Mouse (Mus musculus) heart, postnatal 10 days (tissue): ENCODE results near the gene Ltc4s. TPM values are rescaled to one million over a fixed set of nuclear protein-coding genes. Genes with fewer than 3 reads are reported as not detected.

Source experiments
- DNase-seq, 2 experiments: peaks; one replicate each; pipeline ENCODE4 v3.0.0; 2021
- intact Hi-C: fragments of 180-260 bp; cut with DNase I; formaldehyde crosslinking; loops from one replicate; pipeline ENCODE4 v1.15.1; 2025
- total RNA-seq, 2 experiments: library from RNA; stranded (reverse); gene quantifications; 2 replicates each; pipeline ENCODE4 v1.2.3; 2021

Ltc4s gene
- total RNA-seq, result 1 to 10 TPM; 5.0 to 5.9 TPM

- intact Hi-C loops, result loop anchor here (5.0 to 10.0 kb wide), 2 partner anchors 54 to 254 kb away; partner anchors contain the start of gene Maml1
- no peak for DNase-seq
These were observed at the start of gene Ltc4s for GRCm38 (mm10) chr11:50238324-50238723. Ltc4s (minus strand) TSS chr11:50238616.

DNA sequence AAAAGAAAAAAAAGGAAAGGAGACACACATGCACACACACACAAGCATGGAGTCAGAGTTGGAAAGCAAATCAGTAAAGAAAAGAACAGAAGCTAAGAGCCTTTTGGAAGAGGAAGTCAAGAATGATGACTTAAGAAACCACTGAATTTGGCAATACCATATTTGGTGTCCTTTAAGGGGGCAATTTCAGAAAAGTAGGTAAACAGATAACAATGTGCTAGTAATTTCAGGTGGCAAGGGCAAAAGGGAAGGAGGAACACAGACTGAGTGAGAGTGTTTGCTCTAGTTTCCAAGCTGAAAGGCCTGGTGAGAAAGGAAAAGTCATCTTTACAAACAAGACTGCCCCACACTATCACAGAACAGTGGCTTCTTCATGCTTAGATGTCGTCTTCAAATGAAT, 48.0 kb upstream of the Ltc4s start:
- DNase-seq, result no peak
- intact Hi-C loops, result no loop called here

DNA sequence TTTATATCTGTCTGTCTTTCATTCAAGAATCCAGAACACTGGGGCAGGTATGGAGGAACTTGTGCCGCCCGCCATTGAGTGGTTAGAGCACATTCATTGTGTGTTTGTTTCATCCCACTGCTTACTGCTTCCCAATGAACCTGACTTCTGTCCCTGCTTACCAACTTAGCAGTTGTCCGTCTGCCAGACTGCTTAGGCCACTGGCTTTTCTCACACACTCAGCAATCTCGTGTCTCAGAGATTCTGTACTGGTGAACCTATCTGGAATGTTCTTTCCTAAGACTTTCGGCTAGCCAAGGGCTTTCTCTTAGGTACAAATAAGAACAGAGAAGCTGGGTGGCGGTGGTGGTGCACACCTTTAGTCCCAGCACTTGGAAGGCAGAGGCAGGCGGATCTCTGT, 47.3 kb upstream of the Ltc4s start:
- DNase-seq, result peak in 1 of 2 experiments; percentile 38
- intact Hi-C loops, result no loop called here

DNA sequence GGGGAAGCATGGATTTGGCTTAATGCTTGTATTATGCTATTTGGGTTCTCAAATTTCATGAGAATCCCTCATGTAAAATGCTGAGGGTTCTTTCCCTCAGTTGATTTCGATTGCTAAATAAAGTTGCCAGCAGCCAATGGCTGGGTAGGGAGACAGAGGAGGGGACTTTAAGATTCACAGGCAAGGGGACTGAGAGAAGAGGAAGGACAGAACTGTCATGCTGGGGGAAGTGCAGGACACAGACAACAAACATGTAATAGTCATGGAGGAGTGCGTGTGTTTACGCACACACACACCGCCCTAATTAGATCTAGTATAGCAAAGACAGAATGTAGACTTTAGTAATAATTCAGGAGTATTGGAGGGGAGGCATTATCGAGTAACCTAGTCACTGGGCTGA, 46.8 kb upstream of the Ltc4s start:
- intact Hi-C loops, result no loop called here
- DNase-seq, result no peak

DNA sequence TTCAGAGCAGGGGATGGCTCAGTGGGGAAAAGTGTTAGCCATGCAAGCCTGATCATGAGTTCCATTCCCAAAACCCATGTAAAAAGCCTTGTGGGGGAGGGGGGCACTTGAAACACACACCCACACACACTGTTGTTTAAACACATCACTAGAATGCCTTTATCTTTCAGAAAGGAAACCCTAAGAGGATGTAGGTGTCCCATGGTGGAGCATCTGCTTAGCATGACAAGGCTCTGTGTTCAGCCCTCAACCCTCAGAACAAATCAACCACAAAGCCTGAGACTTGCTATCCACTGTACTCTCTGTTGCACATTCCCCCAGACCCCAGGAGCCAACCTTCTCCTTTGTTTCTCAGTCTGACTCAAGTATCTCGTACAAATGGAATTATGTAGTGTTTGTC, 41.6 kb upstream of the Ltc4s start:
- intact Hi-C loops, result no loop called here
- no peak for DNase-seq

DNA sequence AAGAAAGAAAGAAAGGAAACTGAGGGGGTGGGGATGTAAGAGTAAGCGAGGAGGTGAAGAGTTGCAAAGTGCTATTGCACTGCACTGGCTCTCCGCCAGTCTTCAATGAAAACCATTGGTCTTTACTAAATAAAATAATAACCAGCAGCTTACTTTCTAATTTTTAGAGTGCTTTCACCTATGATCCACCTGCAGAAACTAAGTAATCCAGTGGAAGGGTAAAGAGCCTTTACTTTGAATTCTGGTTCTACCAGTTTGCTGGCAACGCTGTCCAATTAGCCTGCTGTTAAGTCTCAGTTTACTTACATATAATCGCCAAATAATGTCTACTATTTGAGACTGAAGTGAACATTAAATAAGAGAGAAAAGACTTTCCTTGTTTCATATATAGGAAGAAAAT, 40.6 kb upstream of the Ltc4s start:
- no peak for DNase-seq
- intact Hi-C loops, result no loop called here

- intact Hi-C loops, result no loop called here
- no peak for DNase-seq
These were observed 39.3 kb upstream of the Ltc4s start for GRCm38 (mm10) chr11:50277706-50278105.

DNA sequence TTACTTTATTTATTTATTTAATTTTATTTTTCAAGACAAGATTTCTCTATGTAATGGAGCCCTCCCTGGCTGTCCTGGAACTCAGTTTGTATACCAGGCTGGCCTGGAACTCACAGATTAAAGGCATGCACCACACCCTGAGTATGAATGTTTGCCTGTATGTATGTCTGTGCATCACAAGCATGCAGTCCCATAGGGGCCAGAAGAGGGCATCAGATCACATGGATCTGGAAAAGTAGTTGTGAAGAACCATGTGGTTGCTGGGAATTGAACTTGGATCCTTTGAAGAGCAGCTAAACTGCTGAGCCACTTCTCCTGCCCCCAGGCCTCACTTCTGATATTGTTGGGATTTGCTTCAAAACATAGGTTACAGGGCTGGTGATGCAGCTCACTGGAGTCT, 38.6 kb upstream of the Ltc4s start:
- intact Hi-C loops, result no loop called here
- no peak for DNase-seq

- intact Hi-C loops, result no loop called here
- peak in 1 of 2 experiments; percentile 38 for DNase-seq
These were observed 37.2 kb upstream of the Ltc4s start for GRCm38 (mm10) chr11:50275568-50276151.

GRCm38 (mm10) chr11:50275077-50275476, 36.7 kb upstream of the Ltc4s start:
- intact Hi-C loops, result no loop called here
- no peak for DNase-seq

DNA sequence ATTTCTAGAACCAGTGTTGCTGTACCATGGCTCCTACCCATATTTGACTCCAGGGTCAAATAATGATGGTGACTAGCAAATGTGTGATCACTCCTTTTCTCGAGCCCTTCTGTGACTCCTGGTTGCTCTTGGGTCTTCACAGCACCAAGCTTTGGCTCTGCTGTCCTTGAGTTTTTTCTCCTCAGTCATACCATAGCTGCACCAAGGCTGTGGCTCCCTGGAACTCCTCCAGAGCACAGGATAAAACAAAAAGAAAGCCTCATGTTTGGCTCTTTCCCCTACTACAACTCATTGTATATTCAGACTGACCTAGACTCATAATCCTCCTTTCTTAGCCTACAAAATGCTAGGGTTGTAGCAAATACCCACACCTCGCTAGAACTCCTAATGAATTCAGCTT, 34.4 kb upstream of the Ltc4s start:
- intact Hi-C loops, result no loop called here
- no peak for DNase-seq

DNA sequence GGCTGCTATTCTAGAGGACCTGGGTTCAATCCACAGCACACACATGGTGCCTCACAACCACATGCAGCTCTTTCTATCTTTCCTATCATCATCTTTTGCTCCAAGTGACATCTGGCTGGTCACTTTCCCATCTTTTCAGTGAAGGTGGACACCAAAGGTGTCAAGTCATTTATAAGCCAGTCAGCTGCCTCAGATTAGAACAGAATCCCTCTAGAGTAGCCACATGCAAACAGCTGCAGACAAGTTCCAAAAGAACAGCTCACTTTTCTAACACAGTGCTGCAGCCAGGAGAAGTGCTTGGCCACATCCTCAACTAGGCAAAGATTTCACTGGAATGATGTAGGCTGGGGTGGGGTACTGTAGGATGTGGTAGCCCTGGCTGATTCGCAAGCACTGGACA, 31.5 kb upstream of the Ltc4s start:
- intact Hi-C loops, result loop anchor here (5.0 kb wide), 1 partner anchor 92 kb away; no protein-coding TSS in a partner anchor
- DNase-seq, result no peak

- intact Hi-C loops, result loop anchor here (5.0 kb wide), 1 partner anchor 93 kb away; no protein-coding TSS in a partner anchor
- DNase-seq, result peak; percentile 47 to 61
These were observed 30.7 kb upstream of the Ltc4s start for GRCm38 (mm10) chr11:50269163-50269562.

- intact Hi-C loops, result loop anchor here (5.0 kb wide), 1 partner anchor 95 kb away; no protein-coding TSS in a partner anchor
- no peak for DNase-seq
These were observed 28.6 kb upstream of the Ltc4s start for GRCm38 (mm10) chr11:50266997-50267396.

GRCm38 (mm10) chr11:50265931-50266330, 27.5 kb upstream of the Ltc4s start:
- DNase-seq, result no peak
- intact Hi-C loops, result loop anchor here (5.0 kb wide), 1 partner anchor 96 kb away; no protein-coding TSS in a partner anchor

DNA sequence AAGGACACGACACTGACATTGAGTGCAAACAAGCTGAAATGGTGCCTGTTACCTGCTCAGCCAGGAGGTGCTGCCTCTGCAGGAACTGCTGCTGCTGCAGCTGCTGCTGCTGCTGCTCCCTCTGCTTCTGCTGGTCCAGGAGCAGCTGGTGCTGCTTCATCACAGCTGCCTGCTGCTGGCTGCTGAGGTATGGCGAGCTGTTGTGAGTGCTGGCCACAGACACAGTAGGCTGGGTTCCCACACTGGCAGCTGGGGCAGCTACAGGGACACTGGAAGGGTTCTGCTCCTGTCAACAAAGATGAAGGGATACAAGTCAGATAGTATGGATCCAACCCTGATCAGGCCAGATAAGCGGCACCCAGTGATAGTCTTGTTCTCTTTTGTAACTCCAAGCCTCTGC, 24.8 kb upstream of the Ltc4s start:
- intact Hi-C loops, result no loop called here
- no peak for DNase-seq

DNA sequence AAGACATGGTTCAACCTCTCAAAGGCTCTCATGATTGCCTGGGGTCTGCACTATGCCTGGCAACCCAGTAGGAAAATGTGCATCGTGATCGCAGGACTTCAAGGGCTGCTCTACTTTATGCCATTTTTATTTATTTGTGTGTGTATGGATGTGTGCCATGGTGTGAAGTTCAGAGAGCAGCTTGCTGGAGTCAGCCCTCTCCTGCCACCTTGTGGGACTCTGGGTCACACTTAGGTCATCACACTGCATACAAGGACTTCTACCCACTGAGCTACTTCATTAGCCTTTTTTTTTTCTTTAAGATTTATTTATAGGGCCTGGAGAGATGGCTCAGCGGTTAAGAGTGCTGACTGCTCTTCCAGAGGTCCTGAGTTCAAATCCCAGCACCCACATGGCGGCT, 23.6 kb upstream of the Ltc4s start:
- DNase-seq, result peak in 1 of 2 experiments; percentile 57
- intact Hi-C loops, result no loop called here

DNA sequence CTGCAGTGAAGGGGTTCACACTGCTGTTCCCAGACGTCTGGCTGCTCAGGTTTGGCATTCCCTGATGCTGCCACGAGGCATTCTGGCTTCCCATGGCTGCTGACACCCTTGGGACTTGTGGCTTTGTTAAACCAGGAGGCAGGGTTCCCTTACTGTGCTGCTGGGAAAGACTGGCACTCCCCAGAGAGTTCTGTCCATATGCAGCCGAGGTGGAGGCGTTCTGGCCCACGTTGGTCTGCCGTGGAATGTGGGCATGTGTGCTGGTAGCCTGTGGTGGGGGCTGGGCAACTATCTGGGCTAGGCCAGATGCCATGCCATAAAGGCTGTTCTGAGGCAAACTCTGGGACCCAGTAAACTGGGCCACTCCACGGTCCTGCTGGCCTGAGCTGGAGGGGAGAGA, 19.9 kb upstream of the Ltc4s start:
- DNase-seq, result no peak
- intact Hi-C loops, result no loop called here

DNA sequence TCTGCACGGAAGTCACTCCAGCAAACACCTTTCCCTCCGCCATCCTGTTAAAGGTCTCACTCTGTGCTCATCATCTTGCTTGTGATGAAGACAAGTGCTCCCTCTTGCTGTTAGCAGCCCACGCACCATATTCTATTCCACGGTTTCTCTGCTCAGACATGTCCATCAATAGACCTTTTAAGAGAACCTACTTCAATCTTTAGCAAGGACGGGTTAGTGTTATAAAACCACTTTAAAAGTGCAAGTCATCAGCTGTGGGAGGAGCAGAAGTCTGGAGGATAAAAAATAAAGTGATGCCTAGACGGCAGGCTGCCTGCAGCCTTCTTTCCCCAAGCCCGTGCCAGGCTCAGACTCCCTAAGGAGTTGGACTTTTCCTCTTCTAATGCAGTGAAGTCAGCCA, 18.2 kb upstream of the Ltc4s start:
- intact Hi-C loops, result no loop called here
- no peak for DNase-seq

- no peak for DNase-seq
These were observed 15.7 kb upstream of the Ltc4s start for GRCm38 (mm10) chr11:50254010-50254580.

DNA sequence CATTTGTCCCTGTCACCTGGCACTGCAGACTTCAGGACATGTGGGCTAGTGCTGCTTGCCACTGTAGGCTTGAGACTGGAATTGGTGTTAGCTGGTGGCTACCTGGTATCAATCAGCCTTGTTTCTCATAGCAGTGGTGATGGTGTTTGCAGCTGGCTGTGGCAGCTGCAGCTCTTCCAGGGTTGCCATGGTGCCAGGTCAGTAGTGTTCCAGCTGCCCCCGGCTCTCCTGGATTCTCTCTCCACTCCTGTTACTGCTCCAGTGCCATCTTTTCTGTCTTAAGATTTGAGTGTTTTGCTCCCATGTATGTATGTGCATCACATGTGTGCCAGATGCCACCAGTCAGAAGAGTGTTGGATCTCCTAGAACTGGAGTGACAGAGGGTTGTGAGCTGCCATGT, 15.0 kb upstream of the Ltc4s start:
- no peak for DNase-seq
- intact Hi-C loops, result no loop called here

More at GRCm38 (mm10) chr11:50254010-50254580, 15.7 kb upstream of the Ltc4s start:
- intact Hi-C loops, result no loop called here

- DNase-seq, result no peak
- intact Hi-C loops, result no loop called here
These were observed 14.4 kb upstream of the Ltc4s start for GRCm38 (mm10) chr11:50252684-50253265.
